Mouse (Mus musculus): Measurements from ENCODE around the gene Fasl. TPM values are rescaled to one million over a fixed set of nuclear protein-coding genes. Genes with fewer than 3 reads are reported as not detected.

The Fasl gene
- total RNA-seq, 2 experiments from 2014 or later, result 0.33 to 0.62 TPM

DNA sequence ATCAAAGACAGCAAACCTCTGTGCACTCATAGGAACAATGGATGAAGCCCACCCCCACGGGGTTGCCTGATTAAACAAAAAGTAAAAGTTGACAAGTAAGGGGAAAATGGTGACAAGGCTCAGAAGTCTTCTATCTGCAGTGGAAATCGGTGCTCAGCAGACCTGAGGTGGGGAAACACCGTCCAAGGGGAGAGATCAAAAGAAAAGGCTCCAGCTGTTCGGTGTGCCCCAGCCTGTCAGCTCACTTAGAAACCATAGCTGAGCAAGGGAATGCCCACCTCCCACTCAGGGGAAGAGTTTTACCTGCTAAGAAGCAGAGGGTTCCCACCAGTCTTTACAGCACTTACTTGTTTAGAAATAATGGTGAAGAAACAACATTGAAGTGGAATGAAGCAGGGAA, 26.7 kb downstream of the Fasl start:
- DNase-seq (ENCODE audit: low spot score in 2 of 2), result no peak

DNA sequence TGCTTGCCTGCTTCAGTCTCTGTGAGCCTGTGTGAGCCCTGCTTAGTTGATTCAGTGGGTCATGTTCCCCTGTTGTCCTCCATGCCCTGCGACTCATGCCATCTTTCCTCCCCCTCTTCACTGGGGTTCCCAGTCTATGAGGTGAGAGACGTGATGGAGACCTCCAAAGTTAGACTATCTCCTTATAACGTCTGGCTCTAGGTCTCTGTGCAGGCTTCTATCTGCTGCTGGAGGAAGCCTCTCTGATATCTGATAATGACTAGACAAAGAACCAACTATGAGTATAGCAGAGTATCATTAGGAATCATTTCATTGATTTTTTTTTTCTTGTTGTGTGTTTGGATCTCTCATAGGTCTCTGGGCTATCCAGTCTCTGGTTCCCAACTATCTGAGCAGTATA, 31.7 kb downstream of the Fasl start:
- no peak for DNase-seq (ENCODE audit: low spot score in 2 of 2)

DNA sequence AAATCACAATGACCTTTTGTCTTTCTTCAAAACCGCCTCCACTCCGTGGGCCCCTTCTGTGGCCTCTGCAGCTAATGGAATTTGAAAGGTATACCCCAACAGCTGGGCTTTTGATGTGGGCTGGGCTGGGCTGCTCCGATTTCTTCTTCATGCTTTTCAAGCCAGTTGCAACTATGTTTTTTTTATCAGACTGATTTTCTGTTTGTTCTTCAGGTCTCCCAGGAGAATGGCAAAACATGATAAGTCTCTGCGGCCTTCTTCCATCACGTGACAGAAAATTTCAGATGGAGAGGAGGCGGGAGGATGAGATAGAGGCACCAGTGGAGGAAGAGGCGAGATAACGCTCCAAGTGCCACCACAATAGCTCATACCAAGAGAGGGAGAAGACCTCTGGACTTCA, 37.0 kb downstream of the Fasl start:
- no peak for DNase-seq (ENCODE audit: low spot score in 2 of 2)

DNA sequence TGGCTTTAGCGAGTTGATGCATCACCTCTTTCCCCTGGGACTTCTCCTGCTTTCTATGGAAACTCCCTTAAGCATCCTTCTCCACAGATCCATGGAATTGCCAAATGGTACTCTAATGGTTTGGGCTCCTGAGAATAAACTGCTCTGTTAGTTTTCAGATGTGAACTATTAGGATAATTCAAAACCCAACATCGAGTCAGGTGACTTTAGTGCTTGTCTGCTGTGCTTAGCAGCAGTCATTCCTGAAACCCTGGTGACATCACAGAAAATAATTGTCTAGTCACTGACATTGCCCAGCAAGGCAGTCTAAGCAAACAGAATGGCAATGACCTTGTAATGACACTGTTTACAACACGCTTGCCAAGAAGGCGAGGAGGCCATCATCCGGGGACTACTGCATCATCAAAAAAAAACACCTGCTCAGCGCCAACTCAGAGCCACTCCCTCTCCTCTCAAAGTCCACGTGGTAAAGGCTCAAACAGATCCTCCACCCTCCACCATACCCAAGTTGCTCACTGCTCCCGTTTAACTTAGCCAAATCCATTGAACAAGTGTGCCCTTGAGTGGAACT, 37.7 kb downstream of the Fasl start:
- DNase-seq (ENCODE audit: low spot score in 2 of 2), result no peak

- DNase-seq (ENCODE audit: low spot score in 2 of 2), result no peak
Observed at GRCm38 (mm10) chr1:161748685-161749084, 39.6 kb downstream of the Fasl start.

- peak; percentile 77 to 78 for DNase-seq (ENCODE audit: low spot score in 2 of 2)
Observed at GRCm38 (mm10) chr1:161748138-161748537, 40.2 kb downstream of the Fasl start.

- DNase-seq (ENCODE audit: low spot score in 2 of 2), result no peak
Observed at GRCm38 (mm10) chr1:161746542-161747302, 41.6 kb downstream of the Fasl start.

- DNase-seq (ENCODE audit: low spot score in 2 of 2), result no peak
Observed at GRCm38 (mm10) chr1:161744855-161745254, 43.4 kb downstream of the Fasl start.

DNA sequence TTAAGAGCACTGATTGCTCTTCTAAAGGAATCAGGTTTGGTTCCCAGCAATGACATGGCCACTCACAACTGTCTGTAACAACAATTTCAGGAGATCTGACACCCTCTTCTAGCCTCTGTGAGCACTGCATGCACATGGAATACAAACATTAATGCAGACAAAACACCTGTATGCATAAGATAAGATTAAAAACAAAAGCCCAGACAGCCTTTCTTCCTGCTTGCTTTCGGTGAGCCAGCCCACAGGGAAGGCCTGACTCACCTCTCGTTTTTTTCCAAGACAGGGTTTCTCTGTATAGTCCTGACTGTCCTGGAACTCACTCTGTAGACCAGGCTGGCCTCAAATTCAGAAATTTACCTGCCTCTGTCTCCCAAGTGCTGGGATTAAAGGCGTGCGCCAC, 44.1 kb downstream of the Fasl start:
- no peak for DNase-seq (ENCODE audit: low spot score in 2 of 2)

DNA sequence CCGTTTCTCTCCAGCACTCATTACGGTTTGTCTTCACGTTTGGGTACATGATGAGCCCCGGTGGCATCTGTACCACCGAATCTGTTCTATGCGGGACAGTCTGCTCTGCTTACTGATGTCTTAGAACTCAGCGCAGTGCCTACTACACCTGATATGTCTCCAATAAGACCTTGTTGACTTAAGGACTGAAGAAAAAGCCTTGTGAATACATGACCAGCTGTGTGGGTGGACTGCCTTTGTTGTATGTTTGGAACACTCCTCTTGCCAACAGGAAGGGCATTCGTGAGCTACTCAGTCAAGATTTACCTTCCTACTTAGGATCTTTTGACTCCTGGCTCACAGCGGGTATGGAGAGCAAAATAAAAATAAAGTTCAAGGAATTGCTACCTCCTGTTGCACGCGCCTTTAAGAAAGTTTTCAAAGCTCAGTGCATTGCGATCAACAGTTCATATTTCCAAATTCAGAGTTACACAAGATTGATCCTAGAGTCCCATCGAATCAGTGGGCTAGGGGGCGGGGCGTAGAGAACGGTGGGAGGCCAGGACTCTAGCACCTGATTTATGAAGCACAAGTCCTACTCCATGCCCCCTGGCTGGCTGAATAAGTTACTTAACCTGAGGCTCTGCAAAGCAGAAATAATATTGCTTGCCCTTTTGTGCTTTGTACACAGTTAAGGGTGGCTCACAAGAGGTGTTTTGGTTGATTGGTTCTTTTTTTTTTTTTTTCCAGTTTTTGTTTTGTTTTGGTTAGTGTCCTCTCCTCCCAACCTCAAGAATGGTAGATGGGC, 45.6 kb downstream of the Fasl start:
- DNase-seq (ENCODE audit: low spot score in 2 of 2), result no peak

DNA sequence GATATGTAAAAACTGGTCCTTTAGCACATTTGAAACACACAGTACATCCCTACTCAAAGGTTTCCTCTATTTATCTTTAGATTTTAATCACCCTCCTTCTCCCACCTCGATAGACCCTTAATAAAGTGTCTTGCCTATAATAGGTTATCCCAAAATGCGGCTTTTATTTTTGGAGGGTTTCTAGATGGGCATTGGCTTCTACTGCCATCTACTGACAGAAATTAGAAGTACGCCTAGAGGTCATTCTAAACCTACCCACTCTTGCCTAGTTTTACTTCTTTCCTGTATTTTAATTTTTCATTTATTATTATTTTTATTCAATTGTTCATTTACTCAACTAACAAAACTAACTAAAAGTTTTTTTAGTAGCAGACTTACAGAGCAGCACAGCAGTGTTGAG, 51.4 kb downstream of the Fasl start:
- no peak for DNase-seq (ENCODE audit: low spot score in 2 of 2)

DNA sequence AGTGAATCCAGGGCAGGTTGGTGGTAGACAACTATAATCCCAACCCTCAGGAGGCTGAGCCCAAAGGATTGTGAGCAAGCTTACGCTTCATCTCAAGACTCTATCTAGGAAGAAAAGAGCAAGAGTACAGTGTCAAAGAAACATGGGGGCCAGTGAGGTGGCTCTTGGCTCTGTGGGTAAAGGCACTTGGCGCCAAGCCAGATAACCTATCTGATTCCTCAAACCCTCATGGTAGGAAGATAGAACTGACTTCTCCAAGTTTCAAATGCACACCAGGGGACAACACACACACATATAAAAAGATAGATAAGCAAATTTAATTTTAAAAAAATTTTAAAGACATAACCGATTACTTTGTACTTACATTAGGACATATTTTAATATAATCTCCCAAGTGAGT, 52.0 kb downstream of the Fasl start:
- DNase-seq (ENCODE audit: low spot score in 2 of 2), result no peak

- DNase-seq (ENCODE audit: low spot score in 2 of 2), result peak; percentile 19 to 38
Observed at GRCm38 (mm10) chr1:161735465-161736046, 52.7 kb downstream of the Fasl start.

GRCm38 (mm10) chr1:161734741-161735211, 53.5 kb downstream of the Fasl start:
- no peak for DNase-seq (ENCODE audit: low spot score in 2 of 2)

GRCm38 (mm10) chr1:161734314-161734713, 54.0 kb downstream of the Fasl start:
- DNase-seq (ENCODE audit: low spot score in 2 of 2), result no peak

Other genes with a start within 250 kb of the Fasl start
- gene Suco, start 88.2 kb upstream of the Fasl start, total RNA-seq (2021), result 10 to 100 TPM; 36.7 to 44.8 TPM
- 10 to 100 TPM; 15.4 to 18.0 TPM for gene Pigc, start 180.7 kb upstream of the Fasl start, total RNA-seq (2021)
- gene 4930558K02Rik, start 191.1 kb upstream of the Fasl start, total RNA-seq (2021), result under 1 TPM in 1 of 2 experiments, not detected in 1; 0.37 TPM

Data from layer of hippocampus, postnatal 10 days (tissue).